Comparison of ENCODE assay signal across 14 mouse cellular contexts in genomic region chr12:59164522-59164921, GRCm38 (mm10).
"Had no signal": no experiment of that assay in that cellular context is flagged by ENCODE, and none has a peak within 500 bp of the region (broad histone marks: within the 10 kb centered on the region; RNA-seq: fewer than 3 reads in every experiment).

No protein-coding gene starts in this region.

- DNase-seq: kidney, adult 2 months; kidney, postnatal 25 days; layer of hippocampus, postnatal 36 days; lung, postnatal 14 days; right cerebral cortex, adult 18-20 months; right cerebral cortex, postnatal 25 days; spleen, adult 18-20 months; thymus, postnatal 4 days had no signal

- H3K9ac ChIP-seq: kidney, embryonic 15.5 days; limb, embryonic 15.5 days; lung, embryonic 15.5 days; midbrain, embryonic 13.5 days had no signal

- H3K27me3 ChIP-seq: kidney, embryonic 15.5 days; limb, embryonic 15.5 days; lung, embryonic 15.5 days; midbrain, embryonic 13.5 days had no signal

- H3K27ac ChIP-seq: kidney, embryonic 15.5 days; limb, embryonic 15.5 days; lung, embryonic 15.5 days; macrophage; midbrain, embryonic 13.5 days had no signal

- H3K9me3 ChIP-seq: kidney, embryonic 15.5 days; limb, embryonic 15.5 days; lung, embryonic 15.5 days; midbrain, embryonic 13.5 days had no signal

- ATAC-seq: intestine, embryonic 16.5 days; midbrain, embryonic 13.5 days had no signal

- H3K4me2 ChIP-seq: kidney, embryonic 15.5 days; limb, embryonic 15.5 days; lung, embryonic 15.5 days; midbrain, embryonic 13.5 days had no signal

- H3K4me3 ChIP-seq: kidney, embryonic 15.5 days; limb, embryonic 15.5 days; lung, embryonic 15.5 days; midbrain, embryonic 13.5 days had no signal

- H3K4me1 ChIP-seq: limb, embryonic 15.5 days; lung, embryonic 15.5 days; midbrain, embryonic 13.5 days had no signal
